Mouse (Mus musculus): ENCODE measurements around the gene Pfdn6. TPM values are rescaled to one million over a fixed set of nuclear protein-coding genes. Genes with fewer than 3 reads are reported as not detected.
"Not testable (repeated sequence)": the region's sequence is repeated elsewhere in the genome, so short reads cannot be mapped to it uniquely, and the experiment has no call there.

Gene Pfdn6
- polyA plus RNA-seq (2015; fragmentation: Nextera tagmentation; extraction: Ambion mirVana) = 147 and 150 TPM in 2 replicates

- Histone ChIP-seq H3K36me3 (ENCODE audit: insufficient read depth, low read length) (peaks cover 22% of the 10 kb centered on the region), H3K27me3 (ENCODE audit: insufficient read depth, low read length) (no peaks in the 10 kb centered on the region)
Measured at GRCm38 (mm10) chr17:33940206-33940805, at the start of gene Pfdn6, which contains the start of gene Wdr46. Gene Pfdn6, minus strand, starts transcription at chr17:33940343. Gene Wdr46, plus strand, starts transcription at chr17:33940660.

GRCm38 (mm10) chr17:33982136-33982535, 42.0 kb upstream of the Pfdn6 start:
- not testable (repeated sequence) for H3K27me3 ChIP-seq (ENCODE audit: insufficient read depth, low read length); H3K4me1 ChIP-seq (replicated peaks; ENCODE audit: insufficient read depth, low read length); H3K36me3 ChIP-seq (ENCODE audit: insufficient read depth, low read length); H3K4me3 ChIP-seq (replicated peaks; ENCODE audit: low read depth, low read length); H3K27ac ChIP-seq; H3K9ac ChIP-seq (ENCODE audit: low read depth, low read length); ATAC-seq (replicated peaks; ENCODE audit: low FRiP score, low read depth); H3K9me3 ChIP-seq (replicated peaks; ENCODE audit: low read length)
- peak; percentile 94 for TF ChIP-seq CTCF (IDR thresholded peaks at IDR 0.05; ENCODE audit: low read depth)
- WGBS = 12% methylated on average over 8 of the region's 8 CpGs
- H3K4me2 ChIP-seq (ENCODE audit: low read length) = peak overlapping the region; percentile 66; the same call in 1 of the 2 replicates
- peak; percentile 39 for DNase-seq (ENCODE audit: low spot score)

More at GRCm38 (mm10) chr17:33940206-33940805, at the start of gene Pfdn6, which contains the start of gene Wdr46:
- WGBS = under 1% methylated on average over 36 of the region's 36 CpGs
- peak within 1 kb of the TSS; percentile 63 for H3K4me3 ChIP-seq (replicated peaks; ENCODE audit: low read depth, low read length)
- no peak for TF ChIP-seq CTCF (IDR thresholded peaks at IDR 0.05; ENCODE audit: low read depth)
- peak; percentile 74 for ATAC-seq (replicated peaks; ENCODE audit: low FRiP score, low read depth)
- DNase-seq (ENCODE audit: low spot score) = peak; percentile 97
- H3K9ac ChIP-seq (ENCODE audit: low read depth, low read length) = peak within 1 kb of the TSS; percentile 83
- no peaks in the 10 kb centered on the region for H3K9me3 ChIP-seq (replicated peaks; ENCODE audit: low read length)
- no peak within 1 kb of the TSS; the same call in 1 of the 2 replicates for H3K27ac ChIP-seq
- H3K4me2 ChIP-seq (ENCODE audit: low read length) = peak within 1 kb of the TSS; percentile 95
- peaks cover 7% of the 10 kb centered on the region; the same call in 1 of the 2 replicates for H3K4me1 ChIP-seq (replicated peaks; ENCODE audit: insufficient read depth, low read length)

GRCm38 (mm10) chr17:33981192-33981909, 41.2 kb upstream of the Pfdn6 start:
- under 1% methylated on average over 27 of the region's 27 CpGs for WGBS
- Histone ChIP-seq H3K4me2 (ENCODE audit: low read length) (peak overlapping the region; percentile 66), H3K27ac (peak overlapping the region; percentile 89), H3K4me3 (replicated peaks; ENCODE audit: low read depth, low read length) (peak overlapping the region; percentile 45), H3K9ac (ENCODE audit: low read depth, low read length) (peak overlapping the region; percentile 57; the same call in 1 of the 2 replicates)
- H3K27me3 ChIP-seq (ENCODE audit: insufficient read depth, low read length); H3K9me3 ChIP-seq (replicated peaks; ENCODE audit: low read length); H3K36me3 ChIP-seq (ENCODE audit: insufficient read depth, low read length); H3K4me1 ChIP-seq (replicated peaks; ENCODE audit: insufficient read depth, low read length): not testable (repeated sequence)
- peak; percentile 99 for DNase-seq (ENCODE audit: low spot score)
- TF ChIP-seq CTCF (IDR thresholded peaks at IDR 0.05; ENCODE audit: low read depth) = peak; percentile 74
- peak; percentile 84 for ATAC-seq (replicated peaks; ENCODE audit: low FRiP score, low read depth)

- H3K4me3 ChIP-seq (replicated peaks; ENCODE audit: low read depth, low read length) = no peak overlapping the region
- WGBS = 70% methylated on average over 19 of the region's 19 CpGs
- ATAC-seq (replicated peaks; ENCODE audit: low FRiP score, low read depth) = no peak; the same call in 1 of the 2 replicates
- peaks cover 10% of the 10 kb centered on the region; the same call in 1 of the 2 replicates for H3K4me1 ChIP-seq (replicated peaks; ENCODE audit: insufficient read depth, low read length)
- no peak for DNase-seq (ENCODE audit: low spot score)
- H3K27me3 ChIP-seq (ENCODE audit: insufficient read depth, low read length) = peaks cover 6% of the 10 kb centered on the region; the same call in 1 of the 2 replicates
- H3K9me3 ChIP-seq (replicated peaks; ENCODE audit: low read length) = no peaks in the 10 kb centered on the region
- H3K36me3 ChIP-seq (ENCODE audit: insufficient read depth, low read length) = no peaks in the 10 kb centered on the region
- peak overlapping the region; percentile 26; the same call in 1 of the 2 replicates for H3K27ac ChIP-seq
- no peak for TF ChIP-seq CTCF (IDR thresholded peaks at IDR 0.05; ENCODE audit: low read depth)
- H3K4me2 ChIP-seq (ENCODE audit: low read length) = no peak overlapping the region
- no peak overlapping the region for H3K9ac ChIP-seq (ENCODE audit: low read depth, low read length)
Measured at GRCm38 (mm10) chr17:33980181-33981035, 40.3 kb upstream of the Pfdn6 start.

- ATAC-seq (replicated peaks; ENCODE audit: low FRiP score, low read depth) = no peak
- no peak for DNase-seq (ENCODE audit: low spot score)
- 62% methylated on average over 6 of the region's 6 CpGs for WGBS
- Histone ChIP-seq H3K9ac (ENCODE audit: low read depth, low read length) (no peak overlapping the region), H3K27ac (no peak overlapping the region), H3K27me3 (ENCODE audit: insufficient read depth, low read length) (peaks cover 6% of the 10 kb centered on the region; the same call in 1 of the 2 replicates), H3K4me1 (replicated peaks; ENCODE audit: insufficient read depth, low read length) (peaks cover 10% of the 10 kb centered on the region; the same call in 1 of the 2 replicates), H3K4me2 (ENCODE audit: low read length) (no peak overlapping the region), H3K36me3 (ENCODE audit: insufficient read depth, low read length) (no peaks in the 10 kb centered on the region), H3K4me3 (replicated peaks; ENCODE audit: low read depth, low read length) (no peak overlapping the region), H3K9me3 (replicated peaks; ENCODE audit: low read length) (no peaks in the 10 kb centered on the region)
- TF ChIP-seq CTCF (IDR thresholded peaks at IDR 0.05; ENCODE audit: low read depth) = no peak
Measured at GRCm38 (mm10) chr17:33979512-33980050, 39.4 kb upstream of the Pfdn6 start.
